Mouse (Mus musculus) small intestine, adult 2 months (tissue): Measurements from ENCODE around the gene Fbxo47. TPM values are rescaled to one million over a fixed set of nuclear protein-coding genes. Genes with fewer than 3 reads are reported as not detected.

Experiments used
- H3K27ac ChIP-seq: fragments of 200-500 bp; 2 replicates; pipeline ENCODE4 v1.5.1; 2012; ENCODE audit warnings: low read depth, low read length, control low read depth, inconsistent platforms; ENCODE audit not compliant: insufficient read depth
- H3K27me3 ChIP-seq: fragments of 200-500 bp; 2 replicates; pipeline ENCODE4 v1.6.1; 2012; ENCODE audit warnings: mild to moderate bottlenecking, moderate library complexity, low read length, inconsistent platforms; ENCODE audit not compliant: control insufficient read depth, insufficient read depth
- H3K36me3 ChIP-seq: fragments of 200-500 bp; 2 replicates; pipeline ENCODE4 v1.6.1; 2012; ENCODE audit warnings: mild to moderate bottlenecking, low read length, control low read depth, inconsistent platforms; ENCODE audit not compliant: control insufficient read depth, insufficient read depth
- H3K4me1 ChIP-seq: fragments of 200-500 bp; 2 replicates; pipeline ENCODE4 v1.6.1; 2012; ENCODE audit warnings: low read length, inconsistent platforms, mixed read lengths; ENCODE audit not compliant: control insufficient read depth, insufficient read depth, insufficient read length
- H3K4me3 ChIP-seq: fragments of 200-500 bp; 2 replicates; pipeline ENCODE4 v1.5.1; 2012; ENCODE audit warnings: low read depth, mild to moderate bottlenecking, control low read depth, inconsistent platforms, low read length, moderate library complexity
- CTCF ChIP-seq: fragments of 200-500 bp; IDR thresholded peaks from 2 replicates; pipeline ENCODE4 v1.5.1; 2012; ENCODE audit warnings: low read depth, mild to moderate bottlenecking, control low read depth, inconsistent platforms, low read length, moderate library complexity, mixed read lengths; ENCODE audit not compliant: insufficient replicate concordance, insufficient read length; ENCODE audit errors: extremely low read depth
- POLR2A ChIP-seq: fragments of 200-500 bp; IDR thresholded peaks from 2 replicates; pipeline ENCODE4 v1.6.1; 2012; ENCODE audit warnings: low read depth, mild to moderate bottlenecking, control low read depth, inconsistent platforms, low read length, moderate library complexity
- WGBS: fragments of 180-500 bp; shearing (Covaris S2); methylation state at CpG from one replicate; pipeline ENCODE4 v1.1.7; 2018; 5-methylcytosine and 5-hydroxymethylcytosine counted together
- polyA plus RNA-seq: library from polyadenylated mRNA; depleted of rRNA; stranded (reverse); fragments of >200 nt; gene quantifications from 2 replicates; pipeline ENCODE4 v1.2.3, GENCODE M21; 2012

Gene Fbxo47
- polyA plus RNA-seq, 1 experiment = not detected

DNA sequence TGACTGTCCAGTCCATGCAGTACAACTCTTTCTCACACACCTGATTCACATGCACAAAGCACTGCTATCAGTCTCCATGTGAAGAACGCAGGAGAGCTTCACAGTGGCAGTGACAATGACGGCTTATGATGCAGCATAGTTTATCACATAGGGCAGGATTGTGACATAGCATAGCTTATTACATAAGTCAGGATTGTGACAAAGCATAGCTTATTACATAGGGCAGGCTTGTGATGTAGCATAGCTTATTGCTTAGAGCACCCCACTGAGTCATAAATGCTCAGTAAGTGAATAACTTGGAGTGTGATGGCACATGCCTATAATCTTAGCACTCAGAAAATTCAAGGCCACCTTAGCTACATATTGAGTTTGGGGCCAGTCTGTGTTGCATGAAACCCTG is 28.5 kb downstream of the Fbxo47 start:
- H3K4me1 ChIP-seq = peaks cover 4% of the 10 kb centered on the region; the same call in 1 of the 2 replicates
- TF ChIP-seq CTCF (no peak), POLR2A (no peak)
- H3K27ac ChIP-seq = no peak overlapping the region
- WGBS = 84% methylated on average over 2 of the region's 2 CpGs
- no peaks in the 10 kb centered on the region for H3K36me3 ChIP-seq
- no peaks in the 10 kb centered on the region for H3K27me3 ChIP-seq
- H3K4me3 ChIP-seq = no peak overlapping the region

DNA sequence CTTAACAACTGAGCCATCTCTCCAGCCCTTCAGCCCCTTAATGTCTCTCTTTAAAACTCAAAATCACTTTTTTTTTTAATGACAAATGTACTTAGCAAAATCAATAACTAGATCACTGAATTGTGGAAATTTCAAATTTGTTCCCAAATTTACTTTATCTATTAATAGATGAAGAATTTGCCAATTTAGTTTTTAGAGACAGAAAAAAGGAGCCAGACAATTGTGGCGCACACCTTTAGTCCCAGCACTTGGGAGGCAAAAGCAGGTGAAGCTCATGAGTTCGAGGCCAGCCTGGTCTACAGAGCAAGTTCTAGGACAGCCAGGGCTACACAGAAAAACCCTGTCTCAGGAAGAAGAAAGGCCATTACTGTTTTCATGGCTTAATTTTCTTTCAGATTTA is 32.4 kb downstream of the Fbxo47 start:
- 97% methylated on average over 2 of the region's 2 CpGs for WGBS
- H3K36me3 ChIP-seq = no peaks in the 10 kb centered on the region
- H3K27me3 ChIP-seq = no peaks in the 10 kb centered on the region
- H3K4me1 ChIP-seq = no peaks in the 10 kb centered on the region
- no peak overlapping the region for H3K27ac ChIP-seq
- no peak overlapping the region for H3K4me3 ChIP-seq
- no peak for TF ChIP-seq CTCF
- TF ChIP-seq POLR2A = no peak

DNA sequence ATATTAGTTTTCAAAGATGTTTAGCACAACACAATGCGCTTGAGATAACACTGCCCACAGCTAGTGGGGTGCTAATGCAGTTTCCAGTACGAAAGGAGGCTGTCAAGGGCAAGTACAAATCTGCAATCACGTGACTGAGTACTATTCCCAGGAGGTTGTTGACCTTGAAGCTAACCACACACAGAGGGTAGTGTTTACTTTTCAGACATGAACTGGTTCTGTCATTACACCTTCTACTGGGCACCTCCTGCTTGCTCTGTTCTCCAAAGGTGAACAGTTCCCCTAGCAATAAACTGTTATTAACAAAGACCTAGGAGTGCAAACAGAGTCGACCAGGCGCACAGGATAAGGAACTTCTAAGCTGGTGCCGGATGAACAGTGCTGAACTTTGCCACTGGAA is 33.6 kb downstream of the Fbxo47 start:
- 15% methylated on average over 6 of the region's 6 CpGs for WGBS
- H3K4me1 ChIP-seq = no peaks in the 10 kb centered on the region

DNA sequence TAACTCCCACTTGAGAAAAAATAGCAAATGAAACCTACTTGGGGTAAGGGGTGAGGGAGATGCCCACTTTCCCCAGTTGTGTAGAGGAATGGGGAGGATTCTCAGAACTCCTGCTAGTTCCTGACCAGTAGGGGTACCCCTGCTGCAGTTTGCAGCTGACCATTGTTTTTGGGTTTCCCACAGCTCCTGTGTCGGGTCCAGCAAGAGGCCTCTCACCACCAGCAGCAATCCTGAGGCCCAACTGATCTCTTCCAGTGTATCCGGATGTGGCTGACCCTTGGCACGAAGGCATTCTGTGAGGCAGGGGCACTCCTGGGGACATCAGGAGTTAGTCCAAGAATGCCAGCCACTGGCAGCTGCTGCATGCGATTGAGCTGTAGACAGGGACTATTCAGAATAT is 42.0 kb downstream of the Fbxo47 start:
- Histone ChIP-seq H3K27me3 (no peaks in the 10 kb centered on the region), H3K4me1 (peaks cover 4% of the 10 kb centered on the region), H3K27ac (no peak overlapping the region), H3K36me3 (peaks cover 14% of the 10 kb centered on the region), H3K4me3 (no peak overlapping the region)
- TF ChIP-seq POLR2A (no peak), CTCF (no peak)
- WGBS = 83% methylated on average over 4 of the region's 4 CpGs

More for the DNA sequence above, 33.6 kb downstream of the Fbxo47 start:
- Histone ChIP-seq H3K27me3 (no peaks in the 10 kb centered on the region), H3K27ac (peak overlapping the region; percentile 31; the same call in 1 of the 2 replicates), H3K4me3 (no peak overlapping the region), H3K36me3 (no peaks in the 10 kb centered on the region)
- TF ChIP-seq POLR2A (no peak), CTCF (no peak)

DNA sequence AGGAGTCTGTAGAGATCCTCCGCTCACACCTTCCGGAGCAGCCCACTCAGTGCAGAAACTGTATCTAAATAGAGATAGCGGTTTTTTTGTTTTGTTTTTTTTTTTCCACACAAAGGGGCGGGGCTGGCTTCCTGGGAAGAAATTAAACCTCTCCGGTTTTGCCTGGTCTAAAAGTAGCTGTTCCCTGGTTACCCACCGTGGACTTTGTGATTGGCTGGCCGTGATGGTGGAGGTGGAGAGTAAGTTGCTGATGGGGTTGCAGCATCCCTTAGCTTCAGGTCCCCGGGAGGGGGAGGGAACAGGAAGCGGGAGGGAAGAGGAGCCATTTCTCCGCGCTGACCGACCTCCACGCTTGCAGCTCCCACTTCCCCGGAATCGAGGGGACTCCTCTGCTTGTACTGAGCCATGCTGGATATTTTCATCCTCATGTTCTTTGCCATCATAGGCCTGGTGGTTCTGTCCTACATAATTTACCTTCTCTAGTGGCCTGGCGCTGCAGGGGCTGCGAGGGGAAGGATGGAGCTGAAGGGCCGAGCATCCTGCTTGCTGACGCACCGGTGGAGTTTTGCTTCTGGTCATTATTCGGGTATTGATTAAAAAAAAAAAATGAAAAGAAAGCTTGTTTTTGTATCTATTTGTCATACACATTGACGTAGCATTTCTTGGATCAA is 42.8 kb downstream of the Fbxo47 start:
- Histone ChIP-seq H3K36me3 (peaks cover 21% of the 10 kb centered on the region), H3K27ac (peak overlapping the region; percentile 29; the same call in 1 of the 2 replicates), H3K27me3 (no peaks in the 10 kb centered on the region), H3K4me1 (peaks cover 4% of the 10 kb centered on the region), H3K4me3 (peak overlapping the region; percentile 53)
- WGBS = 14% methylated on average over 22 of the region's 22 CpGs
- TF ChIP-seq CTCF (no peak), POLR2A (no peak)

DNA sequence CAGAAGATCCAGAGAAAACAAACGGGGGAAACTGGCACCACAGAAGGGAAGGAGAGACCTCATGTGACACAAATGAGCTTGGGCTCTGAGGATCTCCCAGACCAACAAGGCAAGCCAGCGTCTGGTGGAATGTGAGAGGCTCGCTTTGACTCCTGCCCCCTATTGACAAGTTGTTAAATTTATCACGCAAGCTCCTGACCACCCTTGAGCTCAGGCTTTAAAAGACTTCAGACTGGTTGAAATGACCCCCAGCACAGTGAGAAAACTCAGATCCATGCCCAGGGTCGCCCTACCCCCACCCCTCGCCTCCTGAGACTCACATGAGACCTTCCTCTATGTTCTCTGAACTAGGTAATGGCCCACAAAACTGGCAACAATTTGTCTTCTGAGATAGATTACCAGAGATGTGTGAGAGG is 43.4 kb downstream of the Fbxo47 start, which contains the start of gene B230217C12Rik:
Gene B230217C12Rik (plus strand): TSS at position 242 of the 416 bp plus-strand sequence.
- Histone ChIP-seq H3K4me1 (peaks cover 6% of the 10 kb centered on the region), H3K4me3 (peak within 1 kb of the TSS; percentile 53), H3K27ac (peak within 1 kb of the TSS; percentile 29; the same call in 1 of the 2 replicates), H3K36me3 (peaks cover 26% of the 10 kb centered on the region), H3K27me3 (no peaks in the 10 kb centered on the region)
- 3% methylated on average over 6 of the region's 6 CpGs for WGBS
- peak; percentile 52; the same call in 1 of the 2 replicates for TF ChIP-seq CTCF
- no peak for TF ChIP-seq POLR2A

DNA sequence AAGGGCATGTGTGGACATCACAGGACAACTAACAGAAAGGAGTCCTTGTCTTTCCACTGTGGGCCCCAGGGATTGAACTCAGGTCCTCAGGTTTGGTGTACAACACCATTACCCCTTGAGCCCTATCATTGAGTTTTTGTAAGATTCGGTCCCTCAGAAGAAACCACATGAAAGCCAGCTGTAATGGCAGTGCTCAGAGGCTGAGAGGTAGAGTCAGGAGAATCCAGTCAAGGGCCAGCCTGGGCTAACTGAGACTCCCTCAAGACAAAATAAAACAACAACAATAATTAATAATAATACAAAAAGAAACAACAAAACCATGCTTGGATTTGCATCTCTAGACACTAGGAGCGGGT is 43.8 kb downstream of the Fbxo47 start:
- Histone ChIP-seq H3K4me3 (no peak overlapping the region), H3K4me1 (peaks cover 6% of the 10 kb centered on the region), H3K27ac (no peak overlapping the region), H3K36me3 (peaks cover 30% of the 10 kb centered on the region), H3K27me3 (no peaks in the 10 kb centered on the region)
- WGBS = 53% methylated on average over 2 of the region's 2 CpGs
- TF ChIP-seq POLR2A (no peak), CTCF (no peak)
